Mouse (Mus musculus) brain, embryonic 14.5 days (tissue): Measurements from ENCODE around the gene Gpr61.

Experiments
- CTCF ChIP-seq: fragments of 200-500 bp; IDR thresholded peaks from 2 replicates; pipeline ENCODE4 v1.5.1; 2012; ENCODE audit warnings: inconsistent platforms, mild to moderate bottlenecking, moderate library complexity, borderline replicate concordance; ENCODE audit not compliant: insufficient read depth, insufficient read length; ENCODE audit errors: extremely low read depth
- POLR2A ChIP-seq: fragments of 200-500 bp; IDR thresholded peaks from 2 replicates; pipeline ENCODE4 v1.6.1; 2012; ENCODE audit warnings: mild to moderate bottlenecking, inconsistent platforms, borderline replicate concordance; ENCODE audit not compliant: poor library complexity, insufficient read depth, insufficient read length, severe bottlenecking; ENCODE audit errors: extremely low read depth

DNA sequence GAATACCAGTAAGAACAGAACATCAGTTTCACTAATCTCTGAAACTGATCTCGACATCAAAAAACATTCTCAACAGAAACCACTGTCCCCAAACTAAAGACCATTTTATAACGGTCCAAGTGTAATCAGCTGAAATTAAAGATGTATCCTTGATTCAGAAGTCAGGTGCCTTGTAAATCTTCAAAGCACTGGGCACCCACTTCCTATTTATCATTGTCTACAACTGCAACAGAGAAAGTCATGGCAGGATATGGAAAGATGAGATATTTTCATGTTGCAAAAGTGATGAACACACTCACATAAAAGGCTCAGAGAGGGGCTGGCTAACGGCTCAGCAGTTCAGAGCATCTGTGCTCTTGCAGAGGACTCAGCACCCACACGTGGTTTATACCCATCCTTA is 13.9 kb downstream of the Gpr61 start:
- no peak for TF ChIP-seq CTCF
- TF ChIP-seq POLR2A: no peak
